Mouse (Mus musculus) heart, embryonic 14.5 days (tissue): ENCODE results near the gene Padi3. TPM values are rescaled to one million over a fixed set of nuclear protein-coding genes. Genes with fewer than 3 reads are reported as not detected.

Experiments used
- ATAC-seq: fragments of 200-750 bp; cut with Nextera tagmentation; 2 replicates; pipeline ENCODE4 v1.8.0; 2017; ENCODE audit warnings: low read depth, moderate TSS enrichment; ENCODE audit not compliant: insufficient number of reproducible peaks, insufficient read depth, low FRiP score
- H3K27ac ChIP-seq, 2 experiments: fragments of 200-500 bp in 1 of 2; fragments of 300-500 bp in 1 of 2; sonication (generic) in 1 of 2; replicated peaks in 1 of 2; 2 replicates each; pipeline ENCODE4 v1.5.1; 2012 to 2014; ENCODE audit warnings: low read depth in 2 of 2, low read length in 2 of 2, control low read depth in 1 of 2, mild to moderate bottlenecking in 1 of 2, mixed read lengths in 1 of 2; ENCODE audit not compliant: control insufficient read depth in 1 of 2, insufficient read depth in 1 of 2
- H3K27me3 ChIP-seq: fragments of 300-500 bp; sonication (generic); 2 replicates; pipeline ENCODE4 v1.6.1; 2014; ENCODE audit warnings: mild to moderate bottlenecking, low read length, control low read depth; ENCODE audit not compliant: control insufficient read depth, insufficient read depth
- H3K36me3 ChIP-seq: fragments of 300-500 bp; sonication (generic); 2 replicates; pipeline ENCODE4 v1.6.1; 2014; ENCODE audit warnings: mild to moderate bottlenecking, control low read depth, low read length, mixed read lengths; ENCODE audit not compliant: control insufficient read depth, insufficient read depth
- H3K4me1 ChIP-seq, 2 experiments: fragments of 200-500 bp in 1 of 2; fragments of 300-500 bp in 1 of 2; sonication (generic) in 1 of 2; 2 replicates each; pipeline ENCODE4 v1.6.1; 2012 to 2014; ENCODE audit warnings: low read length in 2 of 2, control low read depth in 1 of 2, mixed read lengths in 1 of 2; ENCODE audit not compliant: control insufficient read depth in 2 of 2, insufficient read depth in 2 of 2
- H3K4me2 ChIP-seq: fragments of 300-500 bp; sonication (generic); 2 replicates; pipeline ENCODE4 v1.6.1; 2014; ENCODE audit warnings: mild to moderate bottlenecking, low read length
- H3K4me3 ChIP-seq, 2 experiments: fragments of 200-500 bp in 1 of 2; fragments of 300-500 bp in 1 of 2; sonication (generic) in 1 of 2; 2 replicates each; pipeline ENCODE4 v1.5.1; 2012 to 2014; ENCODE audit warnings: low read length in 2 of 2, mild to moderate bottlenecking in 2 of 2, control low read depth in 1 of 2, low read depth in 1 of 2, moderate library complexity in 1 of 2; ENCODE audit not compliant: control insufficient read depth in 1 of 2, insufficient read depth in 1 of 2
- H3K9ac ChIP-seq: fragments of 300-500 bp; sonication (generic); 2 replicates; pipeline ENCODE4 v1.6.1; 2014; ENCODE audit warnings: mild to moderate bottlenecking, low read length
- H3K9me3 ChIP-seq: fragments of 300-500 bp; sonication (generic); 2 replicates; pipeline ENCODE4 v1.6.1; 2016; ENCODE audit warnings: low read length, control low read depth; ENCODE audit not compliant: control insufficient read depth
- WGBS: fragments of 180-500 bp; shearing (Covaris S2); extraction: QIAGEN DNeasy Blood & Tissue Kit; methylation state at CpG from one replicate; pipeline ENCODE4 v1.1.7; 2014; 5-methylcytosine and 5-hydroxymethylcytosine counted together
- polyA plus RNA-seq: library from polyadenylated mRNA; unstranded; fragments of >200 nt; fragmentation: Nextera tagmentation; extraction: Ambion mirVana; gene quantifications from 2 replicates; pipeline ENCODE4 v1.2.1, GENCODE M21; 2014

Padi3 gene
- polyA plus RNA-seq, 1 experiment from 2014 or later = not detected

- H3K9ac ChIP-seq = no peak overlapping the region
- ATAC-seq = no peak
- H3K36me3 ChIP-seq = no peaks in the 10 kb centered on the region
- H3K9me3 ChIP-seq = no peaks in the 10 kb centered on the region
- no peak overlapping the region for H3K4me2 ChIP-seq
- H3K27me3 ChIP-seq = no peaks in the 10 kb centered on the region
- H3K27ac ChIP-seq = no peak overlapping the region; a peak in 1 of 4 replicates
- H3K4me1 ChIP-seq = peaks cover 4 to 9% of the 10 kb centered on the region in 2 experiments; a peak in 3 of 4 replicates
- WGBS = 86% methylated on average over 4 of the region's 4 CpGs
- H3K4me3 ChIP-seq = no peak overlapping the region
Measured at GRCm38 (mm10) chr4:140789983-140790382, 20.5 kb downstream of the Padi3 start.

GRCm38 (mm10) chr4:140788983-140789382 is 21.5 kb downstream of the Padi3 start:
- no peak overlapping the region for H3K4me2 ChIP-seq
- 47% methylated on average over 6 of the region's 6 CpGs for WGBS
- ATAC-seq = no peak

DNA sequence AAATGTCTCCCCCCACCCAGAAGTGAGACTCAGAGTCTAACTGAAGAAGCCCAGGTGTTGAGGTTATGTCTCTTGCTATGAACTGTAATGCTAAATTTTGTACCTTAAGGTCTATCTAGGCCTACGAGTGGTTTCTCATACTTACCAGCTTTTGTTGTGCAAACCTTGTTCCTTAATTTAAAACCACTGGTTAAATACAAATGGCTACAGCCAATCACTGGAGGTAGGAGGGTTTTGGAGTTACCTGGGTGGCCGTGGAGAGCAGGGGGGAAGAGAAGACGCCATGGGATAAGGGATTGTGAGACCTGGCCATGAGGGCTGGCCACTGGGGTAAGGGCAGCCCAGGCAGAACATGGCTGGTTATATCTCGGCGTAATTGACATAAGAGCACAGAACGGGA is 22.2 kb downstream of the Padi3 start:
- H3K9ac ChIP-seq = no peak overlapping the region
- H3K27me3 ChIP-seq = no peaks in the 10 kb centered on the region
- no peak for ATAC-seq
- peaks cover 4 to 9% of the 10 kb centered on the region in 2 experiments; a peak in 3 of 4 replicates for H3K4me1 ChIP-seq
- no peak overlapping the region for H3K27ac ChIP-seq
- WGBS = 80% methylated on average over 6 of the region's 6 CpGs
- no peaks in the 10 kb centered on the region for H3K9me3 ChIP-seq
- no peak overlapping the region for H3K4me3 ChIP-seq
- no peak overlapping the region for H3K4me2 ChIP-seq
- H3K36me3 ChIP-seq = no peaks in the 10 kb centered on the region

More at GRCm38 (mm10) chr4:140788983-140789382, 21.5 kb downstream of the Padi3 start:
- H3K4me1 ChIP-seq = peaks cover 4 to 9% of the 10 kb centered on the region in 2 experiments; a peak in 3 of 4 replicates
- H3K4me3 ChIP-seq = no peak overlapping the region
- no peak overlapping the region for H3K9ac ChIP-seq
- no peaks in the 10 kb centered on the region for H3K36me3 ChIP-seq
- H3K27ac ChIP-seq = no peak overlapping the region
- H3K9me3 ChIP-seq = no peaks in the 10 kb centered on the region
- no peaks in the 10 kb centered on the region for H3K27me3 ChIP-seq

DNA sequence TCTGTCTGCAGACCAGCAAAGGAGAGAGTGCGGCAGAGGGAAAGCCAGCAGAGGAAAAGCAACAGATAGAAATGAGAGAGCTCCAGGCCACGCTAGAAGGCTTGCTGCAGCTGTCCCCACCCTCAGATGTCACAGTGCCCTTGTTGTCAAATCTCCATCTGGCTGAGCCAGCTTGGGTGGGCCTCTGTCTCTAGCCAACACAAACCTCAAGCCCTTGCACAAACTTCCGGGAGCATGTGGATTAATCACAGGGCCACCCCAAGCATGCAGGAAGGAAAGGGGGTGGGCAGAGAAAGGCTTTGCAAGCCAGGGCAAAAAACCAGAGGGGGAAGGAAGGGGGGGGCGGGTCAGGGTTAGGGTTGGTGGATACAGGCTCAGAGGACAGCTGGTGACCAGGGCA is 23.0 kb downstream of the Padi3 start:
- Histone ChIP-seq H3K27ac (no peak overlapping the region), H3K4me2 (no peak overlapping the region), H3K27me3 (no peaks in the 10 kb centered on the region), H3K4me1 (peaks cover 4 to 9% of the 10 kb centered on the region in 2 experiments; a peak in 3 of 4 replicates), H3K9me3 (no peaks in the 10 kb centered on the region), H3K4me3 (no peak overlapping the region), H3K9ac (no peak overlapping the region), H3K36me3 (no peaks in the 10 kb centered on the region)
- WGBS = 63% methylated on average over 4 of the region's 4 CpGs
- ATAC-seq = no peak

DNA sequence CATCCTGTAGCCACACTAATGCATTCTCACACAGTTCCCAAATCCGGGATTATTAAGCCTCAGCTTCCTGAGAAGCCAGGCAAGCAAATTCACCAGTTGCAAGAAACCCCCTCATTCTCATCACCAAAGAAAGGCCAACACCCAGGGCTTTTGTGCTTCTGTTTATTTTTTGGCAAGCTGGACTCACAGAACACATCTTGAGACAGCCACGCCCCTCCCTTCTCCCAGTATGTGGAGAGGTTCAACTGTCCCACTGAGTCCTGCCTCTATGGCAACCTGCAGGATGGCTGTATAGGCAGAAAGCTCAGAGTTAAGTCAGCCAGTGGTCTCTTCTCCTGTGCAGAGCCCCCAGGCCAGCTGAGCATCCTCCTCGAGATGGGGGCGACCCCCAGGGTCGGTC is 25.2 kb downstream of the Padi3 start:
- H3K27me3 ChIP-seq = no peaks in the 10 kb centered on the region
- H3K9ac ChIP-seq = no peak overlapping the region
- no peak overlapping the region for H3K27ac ChIP-seq
- no peaks in the 10 kb centered on the region for H3K36me3 ChIP-seq
- peaks cover 2 to 10% of the 10 kb centered on the region in 2 experiments; a peak in 3 of 4 replicates for H3K4me1 ChIP-seq
- no peak overlapping the region for H3K4me2 ChIP-seq
- no peak overlapping the region for H3K4me3 ChIP-seq
- ATAC-seq = no peak
- 0 out of 2 replicates have a peak, but pooled peaks cover 1% of the 10 kb centered on the region for H3K9me3 ChIP-seq
- 86% methylated on average over 5 of the region's 5 CpGs for WGBS

DNA sequence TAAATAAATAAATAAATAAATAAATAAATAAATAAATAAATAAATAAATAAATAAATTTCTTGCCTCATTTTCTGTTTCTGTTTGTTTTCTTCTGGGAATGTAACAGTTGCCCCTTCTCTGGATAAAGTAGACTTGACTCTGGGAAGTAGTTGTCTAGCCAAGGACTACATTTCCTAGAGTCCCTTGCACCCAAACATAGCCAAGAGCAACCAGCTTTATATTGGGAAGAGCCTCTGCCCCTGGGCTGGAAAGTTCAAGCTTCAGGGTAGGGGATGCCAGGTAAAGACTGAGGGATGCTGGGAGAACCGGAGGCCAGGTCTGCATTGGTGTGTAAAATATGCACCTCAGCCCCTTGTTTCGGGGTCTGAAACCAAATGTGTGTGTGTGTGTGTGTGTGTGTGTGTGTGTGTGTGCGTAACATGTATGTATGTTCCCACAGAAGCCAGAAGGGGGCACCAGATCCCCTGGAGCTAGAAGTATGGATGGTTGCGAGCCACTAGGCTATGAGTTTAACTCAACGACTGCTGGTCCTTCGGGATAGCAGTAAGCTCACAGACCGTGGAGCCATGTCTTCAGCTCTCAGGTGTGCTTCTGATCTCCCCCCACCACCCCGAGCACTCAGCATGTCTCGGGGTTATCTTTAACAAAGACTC is 26.0 kb downstream of the Padi3 start:
- WGBS = 93% methylated on average over 9 of the region's 9 CpGs
- Histone ChIP-seq H3K4me1 (peaks cover 0 to 15% of the 10 kb centered on the region in 2 experiments; a peak in 1 of 4 replicates), H3K27ac (no peak overlapping the region), H3K4me3 (no peak overlapping the region), H3K4me2 (no peak overlapping the region), H3K9ac (no peak overlapping the region), H3K36me3 (no peaks in the 10 kb centered on the region), H3K27me3 (no peaks in the 10 kb centered on the region), H3K9me3 (0 out of 2 replicates have a peak, but pooled peaks cover 6% of the 10 kb centered on the region)
- ATAC-seq = no peak

DNA sequence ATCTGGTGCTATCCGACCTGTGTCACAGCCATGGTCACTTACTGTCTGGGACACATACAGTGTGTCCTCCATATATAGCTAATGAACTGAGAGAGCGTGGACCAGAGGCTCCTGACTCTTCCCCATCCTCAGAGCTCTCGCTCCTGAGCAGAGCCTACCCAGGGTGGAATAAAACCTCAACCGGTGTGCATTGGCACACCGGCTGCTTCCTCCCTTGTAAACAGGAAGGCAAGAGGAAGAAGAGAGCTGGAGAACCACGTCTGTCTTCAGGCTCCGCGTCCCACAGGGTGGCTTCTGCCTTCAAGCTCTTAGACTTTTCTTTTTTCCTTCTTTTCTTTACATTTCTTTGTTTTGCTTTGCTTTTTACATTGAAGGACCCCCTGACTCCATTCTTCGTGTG is 27.6 kb downstream of the Padi3 start:
- no peak for ATAC-seq
- Histone ChIP-seq H3K4me1 (peaks cover 0 to 12% of the 10 kb centered on the region in 2 experiments; a peak in 1 of 4 replicates), H3K36me3 (no peaks in the 10 kb centered on the region), H3K27ac (no peak overlapping the region), H3K9me3 (0 out of 2 replicates have a peak, but pooled peaks cover 6% of the 10 kb centered on the region), H3K4me3 (no peak overlapping the region), H3K4me2 (no peak overlapping the region), H3K9ac (no peak overlapping the region), H3K27me3 (no peaks in the 10 kb centered on the region)
- 86% methylated on average over 9 of the region's 9 CpGs for WGBS
